Mouse (Mus musculus) C2C12 (cell line): ENCODE measurements around the gene Rgs3. TPM values are rescaled to one million over a fixed set of nuclear protein-coding genes. Genes with fewer than 3 reads are reported as not detected.
A peak's percentile ranks its signal among the peaks of the same experiment; 100 is the strongest.

Experiments
- H3K27me3 ChIP-seq: one replicate; pipeline ENCODE4 v1.6.1; 2011; ENCODE audit not compliant: control insufficient read depth, insufficient read depth, insufficient read length
- H3K36me3 ChIP-seq: one replicate; pipeline ENCODE4 v1.6.1; 2011; ENCODE audit not compliant: control insufficient read depth, insufficient read depth
- H3K4me3 ChIP-seq: one replicate; pipeline ENCODE4 v1.5.1; 2011; ENCODE audit warnings: mild to moderate bottlenecking, control low read depth; ENCODE audit not compliant: poor library complexity, insufficient read depth, severe bottlenecking
- H3K79me2 ChIP-seq: one replicate; pipeline ENCODE4 v1.6.1; 2011; ENCODE audit not compliant: control insufficient read depth, insufficient read depth
- H3K79me3 ChIP-seq: one replicate; pipeline ENCODE4 v1.6.1; 2011; ENCODE audit warnings: low read depth, control low read depth
- H3ac ChIP-seq: one replicate; pipeline ENCODE3; 2011; ENCODE audit warnings: low read depth; ENCODE audit not compliant: control insufficient read depth, insufficient read length
- CEBPB ChIP-seq: IDR thresholded peaks from one replicate; pipeline ENCODE4 v1.6.1; 2011; ENCODE audit warnings: low read depth, mild to moderate bottlenecking, control low read depth, moderate library complexity
- CTCF ChIP-seq: IDR thresholded peaks from one replicate; pipeline ENCODE4 v1.5.1; 2011; ENCODE audit not compliant: control insufficient read depth, insufficient read depth, insufficient read length
- FOSL1 ChIP-seq: IDR thresholded peaks from one replicate; pipeline ENCODE4 v1.8.0; 2011; ENCODE audit warnings: mild to moderate bottlenecking, low read length; ENCODE audit not compliant: poor library complexity, insufficient read depth, severe bottlenecking
- MAX ChIP-seq: IDR thresholded peaks from one replicate; pipeline ENCODE4 v1.6.1; 2011; ENCODE audit warnings: mild to moderate bottlenecking, control low read depth
- MYOD1 ChIP-seq: IDR thresholded peaks from one replicate; pipeline ENCODE4 v1.6.1; 2011; ENCODE audit warnings: low read depth; ENCODE audit not compliant: control insufficient read depth, insufficient read length
- MYOG ChIP-seq: IDR thresholded peaks from one replicate; pipeline ENCODE4 v1.6.1; 2011; ENCODE audit not compliant: control insufficient read depth, insufficient read length; ENCODE audit errors: extremely low read depth
- USF1 ChIP-seq: IDR thresholded peaks from one replicate; pipeline ENCODE4 v1.6.1; 2011; ENCODE audit warnings: low read depth, mild to moderate bottlenecking, control low read depth, moderate library complexity
- polyA plus RNA-seq: library from polyadenylated mRNA; unstranded; fragments of >200 nt; fragmentation: generic; extraction: Trizol; gene quantifications from one replicate; pipeline ENCODE4 v1.2.1, GENCODE M21; 2012; ENCODE audit warnings: missing spikeins

Gene Rgs3
- polyA plus RNA-seq, 1 experiment = 49.8 TPM

DNA sequence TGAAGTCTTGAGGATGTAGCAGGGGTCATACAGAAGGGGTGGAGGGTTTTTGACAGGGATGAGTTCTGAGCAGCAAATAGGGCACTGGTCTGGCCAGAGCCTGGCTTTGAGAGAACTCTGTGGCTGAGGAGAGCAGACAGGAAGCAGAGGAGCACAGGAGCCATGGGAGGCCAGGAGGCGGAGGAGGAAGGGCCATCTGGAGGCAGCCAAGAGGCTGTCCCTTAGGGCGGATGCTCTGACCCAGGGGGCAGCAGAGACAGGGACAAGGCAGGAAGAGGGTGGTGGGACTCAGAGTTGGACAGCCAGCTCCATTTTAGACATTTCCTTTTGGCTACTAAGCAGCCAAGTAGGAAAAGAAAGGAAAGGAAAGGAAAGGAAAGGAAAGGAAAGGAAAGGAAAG lies 43.6 kb upstream of the Rgs3 start:
- Histone ChIP-seq H3ac (no peak overlapping the region), H3K79me2 (peaks cover 27% of the 10 kb centered on the region), H3K27me3 (no peaks in the 10 kb centered on the region), H3K36me3 (peaks cover 30% of the 10 kb centered on the region), H3K4me3 (no peak overlapping the region), H3K79me3 (no peaks in the 10 kb centered on the region)
- TF ChIP-seq FOSL1 (no peak), CTCF (no peak), MAX (no peak), CEBPB (no peak), USF1 (no peak), MYOG (no peak), MYOD1 (no peak)

DNA sequence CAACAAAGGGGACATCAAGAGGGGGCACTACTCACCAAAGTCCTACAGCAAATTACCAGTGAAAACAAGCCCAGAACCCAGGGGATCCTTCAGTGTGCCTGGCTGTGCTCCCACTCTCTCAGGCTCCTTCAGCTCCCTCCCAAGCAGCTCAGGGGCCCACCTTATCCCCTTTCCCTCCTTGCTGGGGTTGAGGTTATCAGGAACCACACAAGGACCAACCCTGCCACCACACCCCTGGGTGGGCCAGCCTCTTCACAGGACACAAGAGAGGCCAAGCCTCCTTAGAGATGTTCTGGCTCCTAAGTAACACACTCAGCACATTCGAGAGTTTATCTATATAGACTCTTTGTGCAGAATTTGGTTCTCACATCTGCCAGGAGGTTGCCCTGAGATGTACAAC lies 43.1 kb upstream of the Rgs3 start:
- H3K27me3 ChIP-seq = no peaks in the 10 kb centered on the region
- no peak for TF ChIP-seq MYOG
- TF ChIP-seq CEBPB = no peak
- no peaks in the 10 kb centered on the region for H3K79me3 ChIP-seq
- peaks cover 27% of the 10 kb centered on the region for H3K79me2 ChIP-seq
- no peak overlapping the region for H3ac ChIP-seq
- no peak overlapping the region for H3K4me3 ChIP-seq
- H3K36me3 ChIP-seq = peaks cover 25% of the 10 kb centered on the region

DNA sequence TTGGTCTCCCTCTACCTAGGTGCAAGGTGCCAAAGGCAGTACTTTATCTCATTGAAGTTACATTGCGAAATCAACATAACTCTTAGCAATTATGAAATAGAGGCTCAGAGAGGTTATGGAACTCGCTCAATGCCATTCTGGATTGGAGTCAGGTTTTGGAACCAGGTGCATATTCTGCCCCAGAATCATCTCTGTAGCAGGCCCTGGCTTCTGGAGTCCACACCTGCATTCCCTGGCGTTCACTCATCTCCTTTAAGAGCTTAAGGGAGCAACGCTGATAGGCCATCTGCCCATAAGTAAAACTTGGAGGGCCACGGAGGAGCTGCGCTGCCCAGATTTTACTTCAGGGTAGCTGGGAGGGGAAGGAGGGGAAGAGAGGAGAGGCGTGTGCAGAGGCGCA lies 42.6 kb upstream of the Rgs3 start:
- TF ChIP-seq MAX (no peak), CEBPB (peak; percentile 49)
- Histone ChIP-seq H3ac (no peak overlapping the region), H3K27me3 (no peaks in the 10 kb centered on the region), H3K36me3 (peaks cover 21% of the 10 kb centered on the region), H3K4me3 (no peak overlapping the region), H3K79me3 (no peaks in the 10 kb centered on the region), H3K79me2 (peaks cover 27% of the 10 kb centered on the region)

DNA sequence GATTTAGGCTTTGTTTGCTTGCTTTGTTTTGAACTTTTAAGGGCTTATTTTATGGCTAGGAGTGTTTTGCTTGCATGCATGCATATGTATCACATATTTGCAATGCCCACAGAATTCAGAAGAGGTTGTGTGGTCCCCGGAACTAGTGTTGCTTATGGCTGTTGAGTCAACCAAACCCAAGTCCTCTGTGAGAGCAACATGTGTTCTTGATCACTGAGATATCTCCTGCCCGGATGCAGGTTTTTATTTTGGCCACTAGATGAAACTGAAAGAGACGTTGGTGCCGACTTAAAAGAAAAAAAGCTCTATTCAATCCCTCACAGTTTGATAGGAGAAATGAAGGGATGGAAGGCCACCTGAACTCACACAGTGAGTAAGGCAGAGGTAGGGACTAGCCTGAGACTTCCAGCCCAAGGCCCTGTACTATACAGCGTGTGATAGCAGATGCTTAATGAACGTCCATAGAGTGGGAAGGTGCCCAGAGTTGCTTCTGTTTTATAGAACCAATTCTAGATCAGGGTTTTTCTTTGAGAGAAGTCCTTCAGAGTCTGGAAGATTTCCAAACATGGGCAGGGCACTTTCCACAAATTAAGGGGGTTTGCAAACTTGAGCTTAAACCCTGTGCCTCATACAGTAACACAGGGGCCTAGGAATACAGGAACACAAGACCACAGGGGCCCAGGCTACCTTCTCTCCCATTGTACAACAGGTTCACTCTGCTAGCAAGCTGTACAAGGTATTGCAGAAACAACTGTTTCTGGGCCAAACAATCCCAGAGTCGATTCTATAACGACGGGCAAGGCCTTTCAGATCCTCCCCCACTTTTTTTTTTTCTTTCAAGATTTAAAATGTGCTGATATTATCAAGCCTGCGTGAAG lies 41.9 kb upstream of the Rgs3 start:
- Histone ChIP-seq H3K27me3 (no peaks in the 10 kb centered on the region), H3K79me3 (no peaks in the 10 kb centered on the region), H3K79me2 (peaks cover 27% of the 10 kb centered on the region), H3K4me3 (no peak overlapping the region), H3K36me3 (peaks cover 13% of the 10 kb centered on the region), H3ac (no peak overlapping the region)
- no peak for TF ChIP-seq MYOD1
- no peak for TF ChIP-seq CEBPB
- TF ChIP-seq FOSL1 = no peak

DNA sequence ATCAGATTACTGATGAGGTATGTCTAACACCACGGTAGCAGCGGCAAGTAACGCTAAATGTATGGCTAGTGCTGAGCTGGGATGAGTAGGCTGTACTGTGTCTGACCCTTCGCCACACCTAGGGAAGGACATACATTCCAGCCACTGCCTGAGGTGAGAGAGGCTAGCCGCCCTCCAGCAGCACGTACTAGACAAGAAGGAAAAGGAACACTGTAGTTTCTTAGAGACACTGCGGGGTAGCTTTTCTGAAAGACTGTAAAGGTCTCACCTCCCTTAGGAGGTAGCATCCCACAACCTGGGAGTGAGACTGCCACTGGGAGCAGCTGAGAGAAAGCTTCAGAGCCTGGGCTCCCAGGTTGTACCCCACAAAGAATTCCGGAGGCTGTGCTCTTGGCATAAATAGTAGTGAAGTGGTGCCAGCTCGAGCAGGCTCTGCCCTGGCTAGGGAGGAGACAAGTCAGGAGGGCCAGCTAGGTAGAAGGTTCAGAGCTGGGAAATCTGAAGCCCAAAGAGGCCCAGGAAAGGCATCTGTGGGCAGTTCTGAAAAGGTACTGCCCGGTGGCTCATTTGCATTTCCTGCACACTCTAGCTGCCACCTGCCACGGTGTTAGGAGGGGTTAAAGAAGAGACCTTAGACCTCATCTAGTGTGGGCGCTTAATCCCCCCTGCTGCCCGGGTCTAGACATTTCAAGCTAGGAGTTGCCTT lies 41.1 kb upstream of the Rgs3 start:
- Histone ChIP-seq H3ac (peak overlapping the region; percentile 82), H3K36me3 (peaks cover 7% of the 10 kb centered on the region), H3K27me3 (no peaks in the 10 kb centered on the region), H3K79me2 (peaks cover 31% of the 10 kb centered on the region), H3K79me3 (peaks cover under 1% of the 10 kb centered on the region), H3K4me3 (peak overlapping the region; percentile 78)
- no peak for TF ChIP-seq FOSL1
- no peak for TF ChIP-seq MYOD1
- no peak for TF ChIP-seq MYOG
- no peak for TF ChIP-seq CTCF
- no peak for TF ChIP-seq USF1
- no peak for TF ChIP-seq CEBPB
- TF ChIP-seq MAX = no peak

DNA sequence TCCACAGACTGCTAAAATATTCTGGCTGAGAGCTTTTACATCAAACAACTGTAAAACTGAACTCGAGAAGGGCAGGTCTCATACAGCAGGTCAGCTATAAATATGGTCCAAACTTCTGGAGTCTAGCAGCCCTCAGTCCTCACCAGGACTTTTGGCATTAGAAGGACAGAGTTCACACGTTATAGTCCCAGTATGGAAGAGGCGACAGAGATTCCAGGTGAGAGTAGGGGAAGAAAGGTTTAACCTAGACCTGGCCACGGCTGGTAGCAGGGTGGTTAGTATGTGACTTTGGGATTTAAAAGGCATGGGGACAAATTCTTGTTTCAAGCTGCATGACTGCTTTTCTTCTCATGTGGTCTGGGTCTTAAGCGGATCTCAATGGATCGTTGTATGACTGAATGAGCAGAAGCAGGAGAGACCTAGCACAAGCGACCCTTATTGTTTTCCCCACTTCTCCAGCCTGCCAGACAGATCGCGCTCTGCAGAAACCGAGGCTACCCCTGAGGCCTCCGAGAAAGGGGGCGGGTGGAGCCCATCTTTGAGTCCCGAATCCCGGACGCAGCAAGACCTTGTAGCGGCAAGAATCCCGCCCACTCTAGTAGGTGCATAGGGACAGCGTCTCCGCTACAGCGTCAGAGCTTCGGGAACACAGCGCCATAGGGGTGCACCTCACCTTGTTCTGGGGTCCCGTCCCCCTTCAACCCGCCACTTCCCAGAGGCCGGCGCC lies 40.4 kb upstream of the Rgs3 start:
- Histone ChIP-seq H3K79me2 (peaks cover 38% of the 10 kb centered on the region), H3K4me3 (peak overlapping the region; percentile 78), H3K27me3 (no peaks in the 10 kb centered on the region), H3K79me3 (peaks cover 8% of the 10 kb centered on the region), H3K36me3 (peaks cover 5% of the 10 kb centered on the region), H3ac (peak overlapping the region; percentile 82)
- no peak for TF ChIP-seq MYOD1
- TF ChIP-seq FOSL1 = no peak
- no peak for TF ChIP-seq MAX
- TF ChIP-seq MYOG = no peak
- no peak for TF ChIP-seq USF1
- no peak for TF ChIP-seq CTCF
- TF ChIP-seq CEBPB = no peak
